Mouse (Mus musculus) ES-E14 (cell line): ENCODE results near the gene Lrp5.

Source experiments
- CHD2 ChIP-seq: IDR thresholded peaks from 2 replicates; pipeline ENCODE4 v1.6.1; 2014; ENCODE audit warnings: mild to moderate bottlenecking, low read depth, low read length, inconsistent platforms
- MAFK ChIP-seq: IDR thresholded peaks from 2 replicates; pipeline ENCODE4 v1.6.1; 2014; ENCODE audit warnings: mild to moderate bottlenecking, low read depth, low read length, inconsistent platforms; ENCODE audit not compliant: insufficient read depth
- ZC3H11A ChIP-seq: IDR thresholded peaks from 2 replicates; pipeline ENCODE4 v1.6.1; 2012; ENCODE audit warnings: low read depth, mild to moderate bottlenecking, inconsistent platforms, low read length, borderline replicate concordance
- ZNF384 ChIP-seq: IDR thresholded peaks from 2 replicates; pipeline ENCODE4 v1.6.1; 2012; ENCODE audit warnings: low read depth, low read length, inconsistent platforms

DNA sequence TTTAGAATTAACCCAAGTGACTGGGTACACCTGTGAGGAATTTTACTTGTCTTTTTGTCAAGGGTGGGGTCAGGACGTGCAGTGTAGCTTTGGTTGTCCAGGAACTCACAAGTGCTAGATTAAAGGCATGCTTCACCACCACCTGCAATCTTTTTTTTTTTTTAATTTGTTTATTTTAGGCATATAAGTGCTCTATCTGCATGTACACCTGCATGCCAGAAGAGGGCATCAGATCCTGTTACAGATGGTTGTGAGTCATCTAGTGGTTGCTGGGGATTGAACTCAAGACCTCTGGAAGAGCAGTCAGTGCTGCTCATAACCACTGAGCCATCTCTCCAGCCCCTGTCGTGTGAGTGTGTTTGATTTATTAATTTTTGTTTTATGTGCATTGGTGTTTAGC, 42.5 kb upstream of the Lrp5 start:
- no peak for TF ChIP-seq MAFK
- TF ChIP-seq ZC3H11A, result no peak
- TF ChIP-seq CHD2, result no peak
- peak; percentile 76; the same call in 1 of the 2 replicates for TF ChIP-seq ZNF384
